Mouse (Mus musculus): Measurements from ENCODE around the gene Gm16253. TPM values are rescaled to one million over a fixed set of nuclear protein-coding genes. Genes with fewer than 3 reads are reported as not detected.

The Gm16253 gene
- total and polyA plus RNA-seq, 2 experiments from 2014 or later, result 0.52 TPM; not detected in 1

- peaks cover 10% of the 10 kb centered on the region; the same call in 1 of the 2 replicates for H3K4me1 ChIP-seq (ENCODE audit: insufficient read depth, low read length)
- H3K4me3 ChIP-seq (ENCODE audit: low read depth, low read length), result no peak overlapping the region
- H3K27ac ChIP-seq (ENCODE audit: low read depth, low read length), result peak overlapping the region; percentile 43; the same call in 1 of the 2 replicates
- H3K9ac ChIP-seq (replicated peaks; ENCODE audit: low read length, poor library complexity, severe bottlenecking), result no peak overlapping the region
- peak; percentile 83 for DNase-seq (ENCODE audit: low spot score)
- no peak overlapping the region for H3K4me2 ChIP-seq (ENCODE audit: low read depth, low read length, poor library complexity, severe bottlenecking)
- H3K36me3 ChIP-seq (ENCODE audit: insufficient read depth, low read length), result peaks cover 6% of the 10 kb centered on the region
- TF ChIP-seq CTCF (IDR thresholded peaks at IDR 0.05), result no peak
- no peaks in the 10 kb centered on the region for H3K27me3 ChIP-seq (ENCODE audit: insufficient read depth, low read length)
- 47% methylated on average over 12 of the region's 12 CpGs for WGBS
- H3K9me3 ChIP-seq (ENCODE audit: low read length), result no peaks in the 10 kb centered on the region
- 0 out of 2 replicates have a peak, but pooled peaks have one; percentile 10 for ATAC-seq (ENCODE audit: low FRiP score)
Observed at GRCm38 (mm10) chr3:96555041-96555596, 21.7 kb upstream of the Gm16253 start.

GRCm38 (mm10) chr3:96555999-96556614 lies 20.7 kb upstream of the Gm16253 start:
- Histone ChIP-seq H3K36me3 (ENCODE audit: insufficient read depth, low read length) (peaks cover 14% of the 10 kb centered on the region), H3K4me2 (ENCODE audit: low read depth, low read length, poor library complexity, severe bottlenecking) (peak overlapping the region; percentile 83), H3K9me3 (ENCODE audit: low read length) (no peaks in the 10 kb centered on the region), H3K27me3 (ENCODE audit: insufficient read depth, low read length) (no peaks in the 10 kb centered on the region), H3K27ac (ENCODE audit: low read depth, low read length) (peak overlapping the region; percentile 43; the same call in 1 of the 2 replicates), H3K4me1 (ENCODE audit: insufficient read depth, low read length) (peaks cover 12% of the 10 kb centered on the region; the same call in 1 of the 2 replicates), H3K9ac (replicated peaks; ENCODE audit: low read length, poor library complexity, severe bottlenecking) (no peak overlapping the region), H3K4me3 (ENCODE audit: low read depth, low read length) (no peak overlapping the region)
- 86% methylated on average over 15 of the region's 15 CpGs for WGBS
- DNase-seq (ENCODE audit: low spot score) (no peak), ATAC-seq (ENCODE audit: low FRiP score) (no peak)
- TF ChIP-seq CTCF (IDR thresholded peaks at IDR 0.05), result no peak

DNA sequence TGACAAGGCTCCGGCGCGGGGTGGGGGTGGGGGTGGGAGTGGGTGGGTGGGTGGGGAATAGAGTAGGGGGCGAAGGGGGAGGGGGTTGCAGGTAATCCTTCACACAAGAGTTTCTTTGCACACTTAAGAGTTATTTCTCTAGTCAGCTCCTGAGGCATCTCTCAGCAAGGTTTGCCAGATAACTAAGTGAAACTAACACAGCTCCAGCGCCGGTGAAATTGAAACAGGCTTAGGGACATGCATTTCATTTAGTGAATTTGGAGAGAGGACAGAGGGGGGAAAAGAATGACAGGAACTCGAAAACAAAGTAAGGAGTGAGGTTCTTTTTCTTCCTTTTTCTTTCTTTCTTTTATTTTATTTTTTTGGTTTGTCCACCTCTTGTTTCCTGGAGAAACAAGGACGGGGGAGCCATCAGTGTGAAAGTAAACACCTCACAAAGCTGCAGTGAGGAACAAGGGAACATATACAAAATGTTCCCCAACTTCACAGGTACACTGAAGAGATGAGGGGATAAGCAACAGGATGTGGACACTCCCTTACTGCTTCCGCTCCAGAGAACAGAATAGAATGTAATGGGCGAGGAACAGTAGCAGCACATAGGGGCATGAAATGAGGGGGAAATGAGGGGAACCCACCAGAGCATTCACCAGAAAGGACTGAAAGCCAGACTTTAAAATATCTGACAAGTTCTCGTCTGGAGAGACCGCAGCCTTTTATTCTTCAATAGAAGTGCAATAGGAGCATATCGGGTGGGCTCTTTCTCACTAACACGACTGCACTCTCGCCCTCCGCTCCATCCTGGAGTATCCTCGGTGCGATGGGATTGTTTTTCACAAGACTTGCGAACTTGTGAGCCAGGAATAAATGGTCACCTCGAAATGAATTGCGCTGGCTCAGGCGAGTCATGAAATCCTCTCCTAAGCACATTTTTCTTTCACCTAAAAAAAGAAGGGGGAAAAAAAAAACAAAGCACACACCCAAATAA lies 19.8 kb upstream of the Gm16253 start:
- ATAC-seq (ENCODE audit: low FRiP score) (no peak), DNase-seq (ENCODE audit: low spot score) (peak; percentile 35)
- 5% methylated on average over 22 of the region's 22 CpGs for WGBS
- Histone ChIP-seq H3K36me3 (ENCODE audit: insufficient read depth, low read length) (peaks cover 17% of the 10 kb centered on the region), H3K27ac (ENCODE audit: low read depth, low read length) (peak overlapping the region; percentile 87), H3K4me2 (ENCODE audit: low read depth, low read length, poor library complexity, severe bottlenecking) (peak overlapping the region; percentile 83), H3K9ac (replicated peaks; ENCODE audit: low read length, poor library complexity, severe bottlenecking) (peak overlapping the region; percentile 68), H3K4me1 (ENCODE audit: insufficient read depth, low read length) (peaks cover 14% of the 10 kb centered on the region; the same call in 1 of the 2 replicates), H3K4me3 (ENCODE audit: low read depth, low read length) (peak overlapping the region; percentile 73), H3K9me3 (ENCODE audit: low read length) (no peaks in the 10 kb centered on the region), H3K27me3 (ENCODE audit: insufficient read depth, low read length) (no peaks in the 10 kb centered on the region)
- TF ChIP-seq CTCF (IDR thresholded peaks at IDR 0.05), result no peak

DNA sequence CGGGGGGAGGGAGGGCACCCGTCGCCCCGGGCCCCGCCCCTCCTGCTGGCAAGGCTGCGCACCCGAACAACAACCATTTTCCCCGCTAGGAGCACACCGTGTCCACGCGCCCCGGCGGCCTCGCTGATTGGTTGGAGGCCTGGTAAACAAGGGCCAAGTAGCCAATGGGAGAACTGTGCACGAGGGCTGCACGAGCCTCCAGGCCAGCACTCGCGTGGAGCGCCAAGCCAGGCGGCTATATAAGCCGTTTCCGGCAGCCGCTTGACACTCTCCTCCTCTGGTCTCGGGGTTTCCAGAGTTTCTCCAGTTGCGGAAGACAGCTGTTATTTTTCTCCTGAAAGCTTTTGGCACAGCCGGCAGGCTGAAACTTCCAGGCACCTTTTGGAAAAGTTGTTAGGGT lies 19.1 kb upstream of the Gm16253 start, which contains the start of gene Txnip:
Gene Txnip, plus strand, starts transcription at position 264 of the 400 bp plus-strand sequence.
- peak within 1 kb of the TSS; percentile 73 for H3K4me3 ChIP-seq (ENCODE audit: low read depth, low read length)
- peaks cover 17% of the 10 kb centered on the region for H3K36me3 ChIP-seq (ENCODE audit: insufficient read depth, low read length)
- peak within 1 kb of the TSS; percentile 83 for H3K4me2 ChIP-seq (ENCODE audit: low read depth, low read length, poor library complexity, severe bottlenecking)
- H3K27me3 ChIP-seq (ENCODE audit: insufficient read depth, low read length), result no peaks in the 10 kb centered on the region
- TF ChIP-seq CTCF (IDR thresholded peaks at IDR 0.05), result peak; percentile 68
- peak within 1 kb of the TSS; percentile 87 for H3K27ac ChIP-seq (ENCODE audit: low read depth, low read length)
- H3K4me1 ChIP-seq (ENCODE audit: insufficient read depth, low read length), result peaks cover 14% of the 10 kb centered on the region; the same call in 1 of the 2 replicates
- ATAC-seq (ENCODE audit: low FRiP score) (peak; percentile 98), DNase-seq (ENCODE audit: low spot score) (peak; percentile 100)
- no peaks in the 10 kb centered on the region for H3K9me3 ChIP-seq (ENCODE audit: low read length)
- peak within 1 kb of the TSS; percentile 75 for H3K9ac ChIP-seq (replicated peaks; ENCODE audit: low read length, poor library complexity, severe bottlenecking)
- WGBS, result under 1% methylated on average over 26 of the region's 26 CpGs

- H3K4me1 ChIP-seq (ENCODE audit: insufficient read depth, low read length), result peaks cover 14% of the 10 kb centered on the region; the same call in 1 of the 2 replicates
- peak; percentile 17; the same call in 1 of the 2 replicates for ATAC-seq (ENCODE audit: low FRiP score)
- peak overlapping the region; percentile 87 for H3K27ac ChIP-seq (ENCODE audit: low read depth, low read length)
- under 1% methylated on average over 17 of the region's 17 CpGs for WGBS
- TF ChIP-seq CTCF (IDR thresholded peaks at IDR 0.05), result no peak
- H3K9me3 ChIP-seq (ENCODE audit: low read length), result no peaks in the 10 kb centered on the region
- no peaks in the 10 kb centered on the region for H3K27me3 ChIP-seq (ENCODE audit: insufficient read depth, low read length)
- DNase-seq (ENCODE audit: low spot score), result no peak
- peak overlapping the region; percentile 73 for H3K4me3 ChIP-seq (ENCODE audit: low read depth, low read length)
- peaks cover 17% of the 10 kb centered on the region for H3K36me3 ChIP-seq (ENCODE audit: insufficient read depth, low read length)
- H3K9ac ChIP-seq (replicated peaks; ENCODE audit: low read length, poor library complexity, severe bottlenecking), result peak overlapping the region; percentile 75
- H3K4me2 ChIP-seq (ENCODE audit: low read depth, low read length, poor library complexity, severe bottlenecking), result peak overlapping the region; percentile 83
Observed at GRCm38 (mm10) chr3:96558159-96558558, 18.6 kb upstream of the Gm16253 start.
